In genomic region chr5:104507829-104508194, GRCm38 (mm10) we compare ENCODE assay signal across 8 mouse cellular contexts. TPM values are rescaled to one million over a fixed set of nuclear protein-coding genes. Genes with fewer than 3 reads are reported as not detected.
A peak's percentile ranks its signal among the peaks of the same experiment; 100 is the strongest.
DNase-seq lines count a peak whose midpoint lies in the region; ATAC-seq and TF ChIP-seq lines count a peak whose summit lies in the region.

No protein-coding gene starts in this region.

- H3K27me3 ChIP-seq in heart, adult 2 months (ENCODE audit: control insufficient read depth, insufficient read depth, low read length): no peaks in the 10 kb centered on the region
- no peaks in the 10 kb centered on the region for H3K27me3 ChIP-seq in C2C12 (ENCODE audit: control insufficient read depth, insufficient read depth, insufficient read length)
- no peaks in the 10 kb centered on the region for H3K27me3 ChIP-seq in forebrain, embryonic 13.5 days
- H3K27me3 ChIP-seq in liver, embryonic 14.5 days (ENCODE audit: control insufficient read depth, insufficient read depth, low read length): no peaks in the 10 kb centered on the region

- H3K27ac ChIP-seq in heart, adult 2 months: no peak overlapping the region
- no peak overlapping the region for H3K27ac ChIP-seq in forebrain, embryonic 13.5 days
- H3K27ac ChIP-seq in liver, embryonic 14.5 days: no peak overlapping the region

- TF ChIP-seq EP300 in heart, adult 2 months (IDR thresholded peaks at IDR 0.05; ENCODE audit: insufficient read depth, low read depth, low read length): no peak
- no peak for TF ChIP-seq EP300 in liver, embryonic 14.5 days (IDR thresholded peaks at IDR 0.05; ENCODE audit: low read depth)

- WGBS in heart, adult 2 months: 1% methylated on average over 2 of the region's 2 CpGs
- WGBS in forebrain, embryonic 13.5 days: 0% methylated on average over 2 of the region's 2 CpGs
- 3% methylated on average over 2 of the region's 2 CpGs for WGBS in liver, embryonic 14.5 days (ENCODE audit: insufficient replicate concordance)

- H3K79me2 ChIP-seq in heart, adult 2 months (replicated peaks; ENCODE audit: control insufficient read depth, insufficient read depth, low read length): peaks cover 5% of the 10 kb centered on the region; the same call in 1 of the 2 replicates
- peaks cover 31% of the 10 kb centered on the region for H3K79me2 ChIP-seq in C2C12 (ENCODE audit: control insufficient read depth, insufficient read depth)

- no peak overlapping the region for H3ac ChIP-seq in C2C12 (ENCODE audit: control insufficient read depth, insufficient read length, low read depth)

- no peak for TF ChIP-seq POLR2A in heart, adult 2 months (IDR thresholded peaks at IDR 0.05; ENCODE audit: insufficient read depth, low read depth, low read length)

- peaks cover 5% of the 10 kb centered on the region for H3K36me3 ChIP-seq in heart, adult 2 months (ENCODE audit: control insufficient read depth, insufficient read depth, low read length)
- peaks cover 12% of the 10 kb centered on the region for H3K36me3 ChIP-seq in C2C12 (ENCODE audit: control insufficient read depth, insufficient read depth)
- peaks cover 29% of the 10 kb centered on the region for H3K36me3 ChIP-seq in forebrain, embryonic 13.5 days (ENCODE audit: poor library complexity, severe bottlenecking)
- no peaks in the 10 kb centered on the region for H3K36me3 ChIP-seq in liver, embryonic 14.5 days (replicated peaks; ENCODE audit: control insufficient read depth, insufficient read depth, low read depth)

- intact Hi-C loops in heart, adult 2 months (cut with DNase I): loop anchor here (5.0 kb wide), 1 partner anchor 64 kb away; no protein-coding TSS in a partner anchor
- intact Hi-C loops in heart, postnatal 36 days (cut with DNase I): loop anchor here (5.0 kb wide), 1 partner anchor 64 kb away; no protein-coding TSS in a partner anchor

- H3K79me3 ChIP-seq in C2C12 (ENCODE audit: low read depth): peaks cover 17% of the 10 kb centered on the region

- DNase-seq in heart, adult 2 months: no peak
- no peak for DNase-seq in heart, postnatal 36 days
- no peak for DNase-seq in liver, embryonic 14.5 days (ENCODE audit: low read depth in 3 of 3, low spot score in 3 of 3)
- DNase-seq in adrenal gland, postnatal 10 days: no peak
- DNase-seq in embryo, embryonic 9.5 days (ENCODE audit: extremely low spot score): no peak
- no peak for DNase-seq in T-cell, adult 2 months (ENCODE audit: low spot score)

- ATAC-seq in forebrain, embryonic 13.5 days: peak; percentile 46
- ATAC-seq in liver, embryonic 14.5 days (ENCODE audit: insufficient read depth): no peak

- H3K9me3 ChIP-seq in forebrain, embryonic 13.5 days (replicated peaks): no peaks in the 10 kb centered on the region
- no peaks in the 10 kb centered on the region for H3K9me3 ChIP-seq in liver, embryonic 14.5 days (ENCODE audit: control insufficient read depth, low read length)

- no peak overlapping the region for H3K9ac ChIP-seq in heart, adult 2 months (ENCODE audit: low read depth, low read length)
- no peak overlapping the region for H3K9ac ChIP-seq in forebrain, embryonic 13.5 days
- peak overlapping the region; percentile 73; the same call in 1 of the 2 replicates for H3K9ac ChIP-seq in liver, embryonic 14.5 days (replicated peaks)

- H3K4me2 ChIP-seq in forebrain, embryonic 13.5 days: peak overlapping the region; percentile 70
- peak overlapping the region; percentile 84 for H3K4me2 ChIP-seq in liver, embryonic 14.5 days (ENCODE audit: low read depth)

- H3K4me3 ChIP-seq in heart, adult 2 months: peak overlapping the region; percentile 72
- peak overlapping the region; percentile 55 for H3K4me3 ChIP-seq in C2C12 (ENCODE audit: insufficient read depth, poor library complexity, severe bottlenecking)
- peak overlapping the region; percentile 76 for H3K4me3 ChIP-seq in forebrain, embryonic 13.5 days
- H3K4me3 ChIP-seq in liver, embryonic 14.5 days (ENCODE audit: insufficient read depth in 1 of 2, low read depth in 2 of 2, low read length in 2 of 2): peak overlapping the region; percentile 87 to 94; a peak in 2 of 4 replicates

- H3K4me1 ChIP-seq in heart, adult 2 months (ENCODE audit: control insufficient read depth, insufficient read depth, low read length): peaks cover 1% of the 10 kb centered on the region; the same call in 1 of the 2 replicates
- peaks cover 13% of the 10 kb centered on the region for H3K4me1 ChIP-seq in forebrain, embryonic 13.5 days
- H3K4me1 ChIP-seq in liver, embryonic 14.5 days (replicated peaks; ENCODE audit: control insufficient read depth in 2 of 2, insufficient read depth in 2 of 2, low read length in 1 of 2): peaks cover 0 to 10% of the 10 kb centered on the region in 2 experiments; a peak in 3 of 4 replicates

- TF ChIP-seq CTCF in heart, adult 2 months (IDR thresholded peaks at IDR 0.05): no peak
- TF ChIP-seq CTCF in C2C12 (IDR thresholded peaks at IDR 0.05; ENCODE audit: control insufficient read depth, insufficient read depth, insufficient read length): no peak
- no peak for TF ChIP-seq CTCF in liver, embryonic 14.5 days (IDR thresholded peaks at IDR 0.05; ENCODE audit: low read depth)

TF ChIP-seq in C2C12, 6 proteins besides CTCF, POLR2A, EP300 and RAD21:
- no peak for TF ChIP-seq MAX (IDR thresholded peaks at IDR 0.05)
- TF ChIP-seq CEBPB (IDR thresholded peaks at IDR 0.05; ENCODE audit: low read depth): no peak
- TF ChIP-seq USF1 (IDR thresholded peaks at IDR 0.05; ENCODE audit: low read depth): no peak
- TF ChIP-seq MYOD1 (IDR thresholded peaks at IDR 0.05; ENCODE audit: control insufficient read depth, insufficient read length, low read depth): no peak
- TF ChIP-seq MYOG (IDR thresholded peaks at IDR 0.05; ENCODE audit: control insufficient read depth, extremely low read depth, insufficient read length): no peak

RNA-seq across cellular contexts. Expression of gene BC005561, which starts 0.3 kb away (rescaled TPM):
- 1 to 10 TPM; 3.9 to 4.0 TPM for total RNA-seq in heart, adult 2 months (2021)
- polyA plus RNA-seq in heart, adult 2 months (2012; rRNA removed): 0.61 and 1.3 TPM in 2 replicates
- 1 to 10 TPM; 4.2 to 5.0 TPM for total RNA-seq in heart, postnatal 36 days (2021)
- 0.60 TPM for polyA plus RNA-seq in C2C12 (2012; fragmentation: generic; extraction: Trizol)
- polyA plus RNA-seq in forebrain, embryonic 13.5 days (2015; fragmentation: Nextera tagmentation; extraction: Ambion mirVana): 16.2 and 17.0 TPM in 2 replicates
- 0.26 and 0.81 TPM in 2 replicates for polyA plus RNA-seq in liver, embryonic 14.5 days (2012; rRNA removed)
- 1.8 and 2.2 TPM in 2 replicates for polyA plus RNA-seq in liver, embryonic 14.5 days (2014; fragmentation: Nextera tagmentation; extraction: Ambion mirVana)
- 10 to 100 TPM in 1 of 2 experiments, 1 to 10 TPM in 1; 8.5 to 11.4 TPM for total RNA-seq in adrenal gland, postnatal 10 days (2021)

RNA-seq across cellular contexts. Expression of gene Pkd2, which starts 48.6 kb away (rescaled TPM):
- 10 to 100 TPM; 21.0 to 21.1 TPM for total RNA-seq in heart, adult 2 months (2021)
- polyA plus RNA-seq in heart, adult 2 months (2012; rRNA removed): 12.0 and 21.8 TPM in 2 replicates
- 10 to 100 TPM; 21.5 to 22.2 TPM for total RNA-seq in heart, postnatal 36 days (2021)
- polyA plus RNA-seq in C2C12 (2012; fragmentation: generic; extraction: Trizol): 6.1 TPM
- 7.0 and 7.1 TPM in 2 replicates for polyA plus RNA-seq in forebrain, embryonic 13.5 days (2015; fragmentation: Nextera tagmentation; extraction: Ambion mirVana)
- polyA plus RNA-seq in liver, embryonic 14.5 days (2012; rRNA removed): 1.8 and 2.4 TPM in 2 replicates
- polyA plus RNA-seq in liver, embryonic 14.5 days (2014; fragmentation: Nextera tagmentation; extraction: Ambion mirVana): 0.90 and 1.4 TPM in 2 replicates
- 10 to 100 TPM; 31.4 to 37.3 TPM for total RNA-seq in adrenal gland, postnatal 10 days (2021)
